Mouse (Mus musculus) neural tube, embryonic 11.5 days (tissue): ENCODE data around the gene Nufip2. TPM values are rescaled to one million over a fixed set of nuclear protein-coding genes. Genes with fewer than 3 reads are reported as not detected.

Experiments
- ATAC-seq: fragments of 200-750 bp; cut with Nextera tagmentation; 2 replicates; pipeline ENCODE4 v1.8.0; 2017; ENCODE audit warnings: moderate number of reproducible peaks, mild to moderate bottlenecking, moderate TSS enrichment, moderate library complexity; ENCODE audit not compliant: insufficient read depth, low FRiP score, low TSS enrichment
- DNase-seq: peaks from one replicate; pipeline ENCODE4 v3.0.0-alpha.2; 2015; ENCODE audit warnings: low spot score
- H3K27ac ChIP-seq: fragments of 300-500 bp; sonication (generic); 2 replicates; pipeline ENCODE4 v1.5.1; 2014; ENCODE audit warnings: low read depth, mild to moderate bottlenecking, low read length
- H3K27me3 ChIP-seq: fragments of 300-500 bp; sonication (generic); 2 replicates; pipeline ENCODE4 v1.6.1; 2014; ENCODE audit warnings: mild to moderate bottlenecking, low read length, mixed read lengths; ENCODE audit not compliant: control insufficient read depth, insufficient read depth
- H3K36me3 ChIP-seq: fragments of 300-500 bp; sonication (generic); 2 replicates; pipeline ENCODE4 v1.6.1; 2014; ENCODE audit warnings: mild to moderate bottlenecking, low read length, moderate library complexity, mixed read lengths; ENCODE audit not compliant: control insufficient read depth, insufficient read depth
- H3K4me1 ChIP-seq: fragments of 300-500 bp; sonication (generic); 2 replicates; pipeline ENCODE4 v1.6.1; 2014; ENCODE audit warnings: low read length, mixed read lengths; ENCODE audit not compliant: control insufficient read depth, insufficient read depth
- H3K4me2 ChIP-seq: fragments of 300-500 bp; sonication (generic); 2 replicates; pipeline ENCODE4 v1.6.1; 2014; ENCODE audit warnings: low read depth, mild to moderate bottlenecking, moderate library complexity
- H3K4me3 ChIP-seq: fragments of 300-500 bp; sonication (generic); 2 replicates; pipeline ENCODE4 v1.5.1; 2014; ENCODE audit warnings: low read depth, low read length
- H3K9ac ChIP-seq: fragments of 300-500 bp; sonication (generic); 2 replicates; pipeline ENCODE4 v1.6.1; 2014; ENCODE audit warnings: mild to moderate bottlenecking, low read length
- H3K9me3 ChIP-seq: fragments of 300-500 bp; sonication (generic); 2 replicates; pipeline ENCODE4 v1.6.1; 2016; ENCODE audit warnings: low read length; ENCODE audit not compliant: control insufficient read depth
- WGBS: fragments of 180-500 bp; shearing (Covaris S2); extraction: QIAGEN DNeasy Blood & Tissue Kit; methylation state at CpG from one replicate; pipeline ENCODE4 v1.1.7; 2014; 5-methylcytosine and 5-hydroxymethylcytosine counted together
- polyA plus RNA-seq: library from polyadenylated mRNA; unstranded; fragments of >200 nt; fragmentation: Nextera tagmentation; extraction: Ambion mirVana; gene quantifications from 2 replicates; pipeline ENCODE4 v1.2.1, GENCODE M21; 2014

Nufip2 gene
- polyA plus RNA-seq, 1 experiment from 2014 or later, result 3.8 TPM

- Histone ChIP-seq H3K36me3 (no peaks in the 10 kb centered on the region), H3K9me3 (no peaks in the 10 kb centered on the region), H3K4me1 (peaks cover 15% of the 10 kb centered on the region), H3K9ac (no peak overlapping the region), H3K27me3 (no peaks in the 10 kb centered on the region), H3K27ac (no peak overlapping the region), H3K4me2 (no peak overlapping the region), H3K4me3 (no peak overlapping the region)
- WGBS, result 79% methylated on average over 8 of the region's 8 CpGs
- DNase-seq (no peak), ATAC-seq (no peak)
Measured at GRCm38 (mm10) chr11:77770346-77770745, 84.4 kb downstream of the Nufip2 start.

- H3K4me1 ChIP-seq, result no peaks in the 10 kb centered on the region
- ATAC-seq (no peak), DNase-seq (no peak)
- H3K4me3 ChIP-seq, result no peak overlapping the region
- H3K27me3 ChIP-seq, result no peaks in the 10 kb centered on the region
- no peaks in the 10 kb centered on the region for H3K36me3 ChIP-seq
- no peaks in the 10 kb centered on the region for H3K9me3 ChIP-seq
- H3K27ac ChIP-seq, result no peak overlapping the region
- 62% methylated on average over 8 of the region's 8 CpGs for WGBS
- H3K4me2 ChIP-seq, result no peak overlapping the region
- H3K9ac ChIP-seq, result no peak overlapping the region
Measured at GRCm38 (mm10) chr11:77771879-77772713, 86.1 kb downstream of the Nufip2 start.

GRCm38 (mm10) chr11:77775701-77776400 lies 89.9 kb downstream of the Nufip2 start:
- DNase-seq (no peak), ATAC-seq (no peak)
- no peak overlapping the region for H3K4me3 ChIP-seq
- H3K27ac ChIP-seq, result no peak overlapping the region
- WGBS, result 52% methylated on average over 9 of the region's 9 CpGs
- no peak overlapping the region for H3K9ac ChIP-seq
- peaks cover 4% of the 10 kb centered on the region; the same call in 1 of the 2 replicates for H3K36me3 ChIP-seq
- H3K4me1 ChIP-seq, result 0 out of 2 replicates have a peak, but pooled peaks cover 2% of the 10 kb centered on the region
- no peak overlapping the region for H3K4me2 ChIP-seq
- no peaks in the 10 kb centered on the region for H3K27me3 ChIP-seq
- H3K9me3 ChIP-seq, result no peaks in the 10 kb centered on the region

- Histone ChIP-seq H3K27ac (no peak overlapping the region), H3K4me1 (0 out of 2 replicates have a peak, but pooled peaks cover 3% of the 10 kb centered on the region), H3K36me3 (peaks cover 4% of the 10 kb centered on the region; the same call in 1 of the 2 replicates), H3K4me2 (no peak overlapping the region), H3K27me3 (no peaks in the 10 kb centered on the region), H3K4me3 (no peak overlapping the region), H3K9me3 (no peaks in the 10 kb centered on the region), H3K9ac (no peak overlapping the region)
- 90% methylated on average over 17 of the region's 17 CpGs for WGBS
- ATAC-seq (no peak), DNase-seq (no peak)
Measured at GRCm38 (mm10) chr11:77777436-77777835, 91.5 kb downstream of the Nufip2 start.

GRCm38 (mm10) chr11:77777937-77778336 lies 92.0 kb downstream of the Nufip2 start:
- H3K9me3 ChIP-seq, result no peaks in the 10 kb centered on the region
- H3K4me3 ChIP-seq, result no peak overlapping the region
- H3K27ac ChIP-seq, result no peak overlapping the region
- 0 out of 2 replicates have a peak, but pooled peaks cover 3% of the 10 kb centered on the region for H3K4me1 ChIP-seq
- ATAC-seq (no peak), DNase-seq (no peak)
- H3K27me3 ChIP-seq, result no peaks in the 10 kb centered on the region
- no peak overlapping the region for H3K4me2 ChIP-seq
- H3K36me3 ChIP-seq, result peaks cover 4% of the 10 kb centered on the region; the same call in 1 of the 2 replicates
- WGBS, result 89% methylated on average over 17 of the region's 17 CpGs
- no peak overlapping the region for H3K9ac ChIP-seq

- Histone ChIP-seq H3K4me1 (peaks cover 6% of the 10 kb centered on the region; the same call in 1 of the 2 replicates), H3K9ac (no peak overlapping the region), H3K4me3 (no peak overlapping the region), H3K27me3 (no peaks in the 10 kb centered on the region), H3K27ac (no peak overlapping the region), H3K9me3 (no peaks in the 10 kb centered on the region), H3K36me3 (peaks cover 4% of the 10 kb centered on the region; the same call in 1 of the 2 replicates), H3K4me2 (no peak overlapping the region)
- ATAC-seq (no peak), DNase-seq (no peak)
- 75% methylated on average over 1 of the region's 1 CpGs for WGBS
Measured at GRCm38 (mm10) chr11:77779240-77779639, 93.3 kb downstream of the Nufip2 start.

GRCm38 (mm10) chr11:77781088-77781487 lies 95.1 kb downstream of the Nufip2 start:
- ATAC-seq (no peak), DNase-seq (no peak)
- Histone ChIP-seq H3K4me3 (no peak overlapping the region), H3K9ac (no peak overlapping the region), H3K27me3 (no peaks in the 10 kb centered on the region), H3K9me3 (no peaks in the 10 kb centered on the region), H3K4me2 (no peak overlapping the region), H3K27ac (no peak overlapping the region), H3K4me1 (peaks cover 14% of the 10 kb centered on the region; the same call in 1 of the 2 replicates), H3K36me3 (peaks cover 4% of the 10 kb centered on the region; the same call in 1 of the 2 replicates)
- 68% methylated on average over 7 of the region's 7 CpGs for WGBS

- H3K36me3 ChIP-seq, result peaks cover 4% of the 10 kb centered on the region; the same call in 1 of the 2 replicates
- 88% methylated on average over 7 of the region's 7 CpGs for WGBS
- DNase-seq, result no peak
Measured at GRCm38 (mm10) chr11:77782104-77782815, 96.3 kb downstream of the Nufip2 start.

More at GRCm38 (mm10) chr11:77782104-77782815, 96.3 kb downstream of the Nufip2 start:
- H3K27ac ChIP-seq, result no peak overlapping the region
- H3K4me3 ChIP-seq, result no peak overlapping the region
- H3K9me3 ChIP-seq, result no peaks in the 10 kb centered on the region
- H3K4me1 ChIP-seq, result peaks cover 16% of the 10 kb centered on the region; the same call in 1 of the 2 replicates
- no peak overlapping the region for H3K9ac ChIP-seq
- no peaks in the 10 kb centered on the region for H3K27me3 ChIP-seq
- ATAC-seq, result no peak
- H3K4me2 ChIP-seq, result no peak overlapping the region
